Mouse (Mus musculus) 416B (cell line): ENCODE results near the gene Sidt1.

ENCODE experiments used
- DNase-seq: peaks from one replicate; pipeline ENCODE4 v3.0.0; 2011; ENCODE audit warnings: low read depth

Sidt1 gene

GRCm38 (mm10) chr16:44249985-44250384, 83.0 kb downstream of the Sidt1 start:
- no peak for DNase-seq

GRCm38 (mm10) chr16:44243323-44243722, 89.7 kb downstream of the Sidt1 start:
- peak; percentile 47 for DNase-seq

- DNase-seq: peak; percentile 89
Observed at GRCm38 (mm10) chr16:44242633-44243032, 90.4 kb downstream of the Sidt1 start.

GRCm38 (mm10) chr16:44240406-44240805, 92.6 kb downstream of the Sidt1 start:
- peak; percentile 50 for DNase-seq

GRCm38 (mm10) chr16:44238835-44239263, 94.1 kb downstream of the Sidt1 start:
- DNase-seq: no peak

- no peak for DNase-seq
Observed at GRCm38 (mm10) chr16:44237836-44238235, 95.2 kb downstream of the Sidt1 start.

GRCm38 (mm10) chr16:44233019-44233418, 100.0 kb downstream of the Sidt1 start:
- DNase-seq: no peak

- no peak for DNase-seq
Observed at GRCm38 (mm10) chr16:44226706-44227291, 106.2 kb downstream of the Sidt1 start.

GRCm38 (mm10) chr16:44221463-44221862, 111.5 kb downstream of the Sidt1 start:
- no peak for DNase-seq

GRCm38 (mm10) chr16:44216417-44216816, 116.6 kb downstream of the Sidt1 start:
- DNase-seq: no peak

GRCm38 (mm10) chr16:44215513-44215912, 117.5 kb downstream of the Sidt1 start:
- no peak for DNase-seq

- no peak for DNase-seq
Observed at GRCm38 (mm10) chr16:44212703-44213102, 120.3 kb downstream of the Sidt1 start.

GRCm38 (mm10) chr16:44211054-44211414, 122.0 kb downstream of the Sidt1 start:
- DNase-seq: no peak

- no peak for DNase-seq
Observed at GRCm38 (mm10) chr16:44210156-44211053, 122.6 kb downstream of the Sidt1 start.

- DNase-seq: no peak
Observed at GRCm38 (mm10) chr16:44205973-44206372, 127.0 kb downstream of the Sidt1 start.

- DNase-seq: no peak
Observed at GRCm38 (mm10) chr16:44204331-44204730, 128.7 kb downstream of the Sidt1 start.

GRCm38 (mm10) chr16:44200146-44200545, 132.8 kb downstream of the Sidt1 start:
- no peak for DNase-seq

- peak; percentile 45 for DNase-seq
Observed at GRCm38 (mm10) chr16:44199066-44199703, 133.8 kb downstream of the Sidt1 start.

GRCm38 (mm10) chr16:44190968-44191367, 142.0 kb downstream of the Sidt1 start:
- no peak for DNase-seq
